Mouse (Mus musculus) forebrain, embryonic 10.5 days (tissue): ENCODE measurements at regions not wholly inside any gene's neighbourhood (a gene's known extent, or its start where the extent isn't known, plus 50 kb on each side); places are given as distances from the start of the nearest gene placed in this dataset.

Experiments used
- DNase-seq: peaks from one replicate; pipeline ENCODE4 v3.0.0-alpha.2; 2017; ENCODE audit warnings: low spot score; ENCODE audit errors: extremely low spot score
- H3K27ac ChIP-seq: fragments of 300-500 bp; sonication (generic); 2 replicates; pipeline ENCODE4 v1.5.1; 2016; ENCODE audit warnings: mild to moderate bottlenecking
- H3K27me3 ChIP-seq: fragments of 300-500 bp; sonication (generic); 2 replicates; pipeline ENCODE4 v1.6.1; 2016; ENCODE audit warnings: mild to moderate bottlenecking; ENCODE audit not compliant: poor library complexity, severe bottlenecking
- H3K36me3 ChIP-seq: fragments of 300-500 bp; sonication (generic); replicated peaks from 2 replicates; pipeline ENCODE4 v1.6.1; 2016; ENCODE audit warnings: mild to moderate bottlenecking, moderate library complexity
- H3K4me1 ChIP-seq: fragments of 300-500 bp; sonication (generic); 2 replicates; pipeline ENCODE4 v1.6.1; 2016
- H3K4me3 ChIP-seq: fragments of 300-500 bp; sonication (generic); 2 replicates; pipeline ENCODE4 v1.5.1; 2016; ENCODE audit warnings: mild to moderate bottlenecking, moderate library complexity
- H3K9me3 ChIP-seq: fragments of 300-500 bp; sonication (generic); 2 replicates; pipeline ENCODE4 v1.6.1; 2016; ENCODE audit warnings: mild to moderate bottlenecking, moderate library complexity
- WGBS: fragments of 180-500 bp; shearing (Covaris S2); methylation state at CpG from one replicate; pipeline ENCODE4 v1.1.7; 2016; 5-methylcytosine and 5-hydroxymethylcytosine counted together

- H3K27me3 ChIP-seq: no peaks in the 10 kb centered on the region
- H3K36me3 ChIP-seq: no peaks in the 10 kb centered on the region
- H3K9me3 ChIP-seq: no peaks in the 10 kb centered on the region
- no peak overlapping the region for H3K4me3 ChIP-seq
- WGBS: 20% methylated on average over 2 of the region's 2 CpGs
- peak overlapping the region; percentile 54; the same call in 1 of the 2 replicates for H3K27ac ChIP-seq
- no peak for DNase-seq
- H3K4me1 ChIP-seq: peaks cover 22% of the 10 kb centered on the region
Measured at GRCm38 (mm10) chr9:42174349-42174955, 50.4 kb upstream of the Sorl1 start.
